Mouse (Mus musculus) lung, postnatal 10 days (tissue): ENCODE measurements at regions not wholly inside any gene's neighbourhood (a gene's known extent, or its start where the extent isn't known, plus 50 kb on each side); places are given as distances from the start of the nearest gene placed in this dataset.
"Not testable (repeated sequence)": the region's sequence is repeated elsewhere in the genome, so short reads cannot be mapped to it uniquely, and the experiment has no call there.

Source experiments
- DNase-seq: peaks from one replicate; pipeline ENCODE4 v3.0.0; 2021

- peak; percentile 60 for DNase-seq
These were observed 367.0 kb upstream of the Ywhaq start for GRCm38 (mm10) chr12:21784403-21784802.

- not testable (repeated sequence) for DNase-seq
These were observed 361.3 kb upstream of the Ywhaq start for GRCm38 (mm10) chr12:21778717-21779116.

GRCm38 (mm10) chr12:21778308-21778707 is 360.9 kb upstream of the Ywhaq start:
- peak; percentile 2 for DNase-seq

- DNase-seq = not testable (repeated sequence)
These were observed 350.3 kb upstream of the Ywhaq start for GRCm38 (mm10) chr12:21767717-21768116.
